Mouse (Mus musculus): Measurements from ENCODE around the gene Lpcat3.
"Not testable (repeated sequence)": the region's sequence is repeated elsewhere in the genome, so short reads cannot be mapped to it uniquely, and the experiment has no call there.

The Lpcat3 gene

GRCm38 (mm10) chr6:124662477-124663423, at the start of gene Lpcat3:
Gene Lpcat3 (plus strand): TSS chr6:124663027.
- peak; percentile 94 for DNase-seq (ENCODE audit: low read depth, low spot score)

- no peak for DNase-seq (ENCODE audit: low read depth, low spot score)
Measured at GRCm38 (mm10) chr6:124625612-124626011, 37.2 kb upstream of the Lpcat3 start.

- DNase-seq (ENCODE audit: low read depth, low spot score): not testable (repeated sequence)
Measured at GRCm38 (mm10) chr6:124626184-124626583, 36.6 kb upstream of the Lpcat3 start.

- no peak for DNase-seq (ENCODE audit: low read depth, low spot score)
Measured at GRCm38 (mm10) chr6:124630763-124631162, 32.1 kb upstream of the Lpcat3 start.

- DNase-seq (ENCODE audit: low read depth, low spot score): not testable (repeated sequence)
Measured at GRCm38 (mm10) chr6:124635985-124636384, 26.8 kb upstream of the Lpcat3 start, which contains the start of gene C1s2. Gene C1s2 (minus strand): TSS chr6:124636085.

- DNase-seq (ENCODE audit: low read depth, low spot score): not testable (repeated sequence)
Measured at GRCm38 (mm10) chr6:124636858-124637460, 25.9 kb upstream of the Lpcat3 start.

- no peak for DNase-seq (ENCODE audit: low read depth, low spot score)
Measured at GRCm38 (mm10) chr6:124640041-124640440, 22.8 kb upstream of the Lpcat3 start.

- peak; percentile 40 for DNase-seq (ENCODE audit: low read depth, low spot score)
Measured at GRCm38 (mm10) chr6:124640997-124641396, 21.8 kb upstream of the Lpcat3 start.

- no peak for DNase-seq (ENCODE audit: low read depth, low spot score)
Measured at GRCm38 (mm10) chr6:124646394-124646793, 16.4 kb upstream of the Lpcat3 start.

- DNase-seq (ENCODE audit: low read depth, low spot score): no peak
Measured at GRCm38 (mm10) chr6:124655893-124656292, 6.9 kb upstream of the Lpcat3 start.

- DNase-seq (ENCODE audit: low read depth, low spot score): no peak
Measured at GRCm38 (mm10) chr6:124658067-124658466, 4.8 kb upstream of the Lpcat3 start.

GRCm38 (mm10) chr6:124661156-124661806, 1.5 kb upstream of the Lpcat3 start:
- no peak for DNase-seq (ENCODE audit: low read depth, low spot score)

- DNase-seq (ENCODE audit: low read depth, low spot score): no peak
Measured at GRCm38 (mm10) chr6:124661995-124662394, 832 bp upstream of the Lpcat3 start.

- no peak for DNase-seq (ENCODE audit: low read depth, low spot score)
Measured at GRCm38 (mm10) chr6:124663424-124663795, 583 bp downstream of the Lpcat3 start.

GRCm38 (mm10) chr6:124664256-124664655, 1.4 kb downstream of the Lpcat3 start:
- DNase-seq (ENCODE audit: low read depth, low spot score): no peak

- DNase-seq (ENCODE audit: low read depth, low spot score): no peak
Measured at GRCm38 (mm10) chr6:124665011-124665410, 2.2 kb downstream of the Lpcat3 start.

- no peak for DNase-seq (ENCODE audit: low read depth, low spot score)
Measured at GRCm38 (mm10) chr6:124669234-124669859, 6.5 kb downstream of the Lpcat3 start.

GRCm38 (mm10) chr6:124670281-124670900, 7.6 kb downstream of the Lpcat3 start:
- DNase-seq (ENCODE audit: low read depth, low spot score): no peak

- DNase-seq (ENCODE audit: low read depth, low spot score): no peak
Measured at GRCm38 (mm10) chr6:124672100-124672499, 9.3 kb downstream of the Lpcat3 start.

- no peak for DNase-seq (ENCODE audit: low read depth, low spot score)
Measured at GRCm38 (mm10) chr6:124673619-124674018, 10.8 kb downstream of the Lpcat3 start.

- no peak for DNase-seq (ENCODE audit: low read depth, low spot score)
Measured at GRCm38 (mm10) chr6:124674591-124674990, 11.8 kb downstream of the Lpcat3 start.

Data from forelimb bud, embryonic 11.5 days (tissue).